Mouse (Mus musculus) ES-Bruce4 (cell line): ENCODE measurements at regions not wholly inside any gene's neighbourhood (a gene's known extent, or its start where the extent isn't known, plus 50 kb on each side); places are given as distances from the start of the nearest gene placed in this dataset.

Experiments used
- CTCF ChIP-seq: IDR thresholded peaks from one replicate; pipeline ENCODE4 v1.8.1; 2011; ENCODE audit warnings: low read depth, low read length
- EP300 ChIP-seq: IDR thresholded peaks from 2 replicates; pipeline ENCODE4 v1.6.1; 2011; ENCODE audit warnings: low read depth, low read length; ENCODE audit not compliant: insufficient read depth
- POLR2A ChIP-seq: IDR thresholded peaks from one replicate; pipeline ENCODE4 v1.8.1; 2011; ENCODE audit warnings: low read length; ENCODE audit not compliant: insufficient read depth

DNA sequence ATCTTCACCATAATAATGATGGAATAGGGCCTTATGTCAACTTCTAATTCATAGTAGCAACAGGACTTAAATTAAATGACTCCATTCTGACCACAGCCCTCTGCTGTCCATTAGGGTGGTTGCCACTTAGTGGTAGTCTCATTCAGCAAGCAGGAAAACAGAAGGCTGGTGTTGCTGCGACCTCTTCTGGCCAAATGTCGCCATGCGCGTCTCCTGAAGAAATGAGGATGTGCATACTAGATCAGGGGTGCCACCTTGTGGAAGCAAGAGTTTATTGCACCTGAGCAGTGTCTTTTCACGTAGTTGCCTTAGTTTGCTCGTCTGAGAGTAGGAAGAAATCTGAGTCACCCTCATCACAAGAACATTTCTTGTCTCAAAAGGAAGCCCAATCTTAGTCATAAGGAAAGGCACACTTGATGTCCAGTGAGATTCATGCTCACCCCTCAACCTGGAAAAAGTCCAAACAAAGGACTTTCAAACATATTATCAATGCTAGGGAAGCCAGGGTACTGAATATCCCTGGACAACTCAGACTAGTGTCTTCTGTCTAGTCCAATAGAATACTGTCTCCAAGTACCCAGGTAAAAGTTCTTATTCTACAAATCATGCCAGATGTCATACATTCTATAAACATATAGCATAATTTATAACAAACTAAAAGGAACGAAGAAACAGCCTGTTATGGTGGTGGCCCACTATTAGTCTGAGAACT is 147.0 kb upstream of the Ppp6c start:
- TF ChIP-seq CTCF = peak; percentile 100
- no peak for TF ChIP-seq EP300
- TF ChIP-seq POLR2A = no peak
